Mouse (Mus musculus): ENCODE results near the gene 2410137M14Rik. TPM values are rescaled to one million over a fixed set of nuclear protein-coding genes. Genes with fewer than 3 reads are reported as not detected.

Gene 2410137M14Rik
- total and polyA plus RNA-seq, 2 experiments from 2014 or later, result 0.18 TPM; not detected in 1

GRCm38 (mm10) chr17:36982253-36983155 is 1.5 kb upstream of the 2410137M14Rik start:
- Histone ChIP-seq H3K4me2 (ENCODE audit: low read depth, low read length) (no peak overlapping the region), H3K4me3 (ENCODE audit: low read depth, low read length) (no peak overlapping the region), H3K9me3 (replicated peaks; ENCODE audit: control insufficient read depth, low read length) (no peaks in the 10 kb centered on the region), H3K27ac (ENCODE audit: low read depth) (no peak overlapping the region), H3K27me3 (ENCODE audit: control insufficient read depth, insufficient read depth, low read length) (peaks cover 2% of the 10 kb centered on the region; the same call in 1 of the 2 replicates), H3K4me1 (ENCODE audit: control insufficient read depth, insufficient read depth) (no peaks in the 10 kb centered on the region), H3K36me3 (replicated peaks; ENCODE audit: control insufficient read depth, insufficient read depth, low read length) (no peaks in the 10 kb centered on the region), H3K9ac (replicated peaks; ENCODE audit: low read depth, low read length) (no peak overlapping the region)
- ATAC-seq (ENCODE audit: insufficient read depth, low read depth), result no peak
- TF ChIP-seq EP300 (IDR thresholded peaks at IDR 0.05; ENCODE audit: low read depth) (no peak), CTCF (IDR thresholded peaks at IDR 0.05; ENCODE audit: low read depth) (no peak)
- 53% methylated on average over 5 of the region's 5 CpGs for WGBS
- DNase-seq (ENCODE audit: low spot score), result no peak

DNA sequence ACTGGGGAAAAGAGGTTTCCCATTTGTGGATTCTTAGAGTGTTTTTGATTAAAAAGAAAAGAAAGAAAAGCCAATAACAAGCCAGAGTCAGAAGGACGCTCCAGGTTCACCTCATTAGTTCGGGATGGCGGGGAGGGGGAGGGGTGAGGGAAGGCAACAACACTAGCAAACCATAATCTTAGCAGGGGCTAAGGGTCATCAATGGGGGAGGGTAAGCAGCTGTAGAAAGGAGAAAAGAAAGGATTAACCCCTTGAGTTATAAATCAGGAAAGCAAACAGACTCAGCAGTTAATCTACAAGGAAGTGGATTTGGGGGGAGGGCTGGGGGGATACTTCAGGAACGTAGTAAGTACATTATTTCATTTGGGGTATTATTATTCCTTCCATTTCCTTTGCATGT is 808 bp upstream of the 2410137M14Rik start:
- DNase-seq (ENCODE audit: low spot score), result no peak
- 15% methylated on average over 4 of the region's 4 CpGs for WGBS
- H3K9me3 ChIP-seq (replicated peaks; ENCODE audit: control insufficient read depth, low read length), result no peaks in the 10 kb centered on the region

DNA sequence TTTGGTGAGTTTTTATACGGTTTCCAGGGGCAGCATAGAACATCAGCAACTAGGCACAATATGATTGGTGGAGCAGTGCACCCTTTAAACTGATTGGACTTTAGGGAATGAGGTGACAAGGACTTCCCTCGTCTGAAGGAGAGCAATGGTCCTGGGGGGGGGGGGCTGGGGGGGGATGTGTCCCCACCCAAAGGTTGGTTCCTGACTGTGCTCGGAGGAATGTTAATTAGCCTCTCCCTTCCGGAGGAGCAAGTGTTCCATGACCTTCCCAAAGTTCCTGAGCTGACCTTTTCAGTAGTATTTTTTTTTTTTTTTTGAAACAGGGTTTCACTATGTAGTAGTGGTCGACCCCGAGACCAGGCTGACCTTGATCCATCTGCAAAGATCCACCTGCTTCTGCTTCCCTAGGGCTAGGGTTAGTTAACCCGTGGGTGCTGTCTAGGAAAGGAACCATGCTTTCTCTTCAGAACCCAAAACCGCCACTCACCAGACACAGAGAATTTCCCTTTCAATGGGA is 7.7 kb downstream of the 2410137M14Rik start:
- no peak overlapping the region for H3K4me2 ChIP-seq (ENCODE audit: low read depth, low read length)
- no peaks in the 10 kb centered on the region for H3K4me1 ChIP-seq (ENCODE audit: control insufficient read depth, insufficient read depth)
- no peak overlapping the region for H3K4me3 ChIP-seq (ENCODE audit: low read depth, low read length)
- TF ChIP-seq EP300 (IDR thresholded peaks at IDR 0.05; ENCODE audit: low read depth), result no peak
- no peak for TF ChIP-seq CTCF (IDR thresholded peaks at IDR 0.05; ENCODE audit: low read depth)
- no peak overlapping the region for H3K27ac ChIP-seq (ENCODE audit: low read depth)
- DNase-seq (ENCODE audit: low spot score) (no peak), ATAC-seq (ENCODE audit: insufficient read depth, low read depth) (no peak)
- H3K36me3 ChIP-seq (replicated peaks; ENCODE audit: control insufficient read depth, insufficient read depth, low read length), result no peaks in the 10 kb centered on the region
- H3K27me3 ChIP-seq (ENCODE audit: control insufficient read depth, insufficient read depth, low read length), result no peaks in the 10 kb centered on the region
- 65% methylated on average over 8 of the region's 8 CpGs for WGBS
- no peaks in the 10 kb centered on the region for H3K9me3 ChIP-seq (replicated peaks; ENCODE audit: control insufficient read depth, low read length)
- H3K9ac ChIP-seq (replicated peaks; ENCODE audit: low read depth, low read length), result no peak overlapping the region

More for the DNA sequence above, 808 bp upstream of the 2410137M14Rik start:
- Histone ChIP-seq H3K27ac (ENCODE audit: low read depth) (no peak overlapping the region), H3K9ac (replicated peaks; ENCODE audit: low read depth, low read length) (no peak overlapping the region), H3K4me1 (ENCODE audit: control insufficient read depth, insufficient read depth) (no peaks in the 10 kb centered on the region), H3K27me3 (ENCODE audit: control insufficient read depth, insufficient read depth, low read length) (no peaks in the 10 kb centered on the region), H3K4me3 (ENCODE audit: low read depth, low read length) (peak overlapping the region; percentile 19; the same call in 1 of the 2 replicates), H3K4me2 (ENCODE audit: low read depth, low read length) (peak overlapping the region; percentile 56), H3K36me3 (replicated peaks; ENCODE audit: control insufficient read depth, insufficient read depth, low read length) (no peaks in the 10 kb centered on the region)
- no peak for TF ChIP-seq CTCF (IDR thresholded peaks at IDR 0.05; ENCODE audit: low read depth)
- no peak for TF ChIP-seq EP300 (IDR thresholded peaks at IDR 0.05; ENCODE audit: low read depth)
- ATAC-seq (ENCODE audit: insufficient read depth, low read depth), result no peak

- no peak overlapping the region for H3K4me3 ChIP-seq (ENCODE audit: low read depth, low read length)
- H3K36me3 ChIP-seq (replicated peaks; ENCODE audit: control insufficient read depth, insufficient read depth, low read length), result no peaks in the 10 kb centered on the region
- 63% methylated on average over 3 of the region's 3 CpGs for WGBS
- no peaks in the 10 kb centered on the region for H3K9me3 ChIP-seq (replicated peaks; ENCODE audit: control insufficient read depth, low read length)
- no peak for DNase-seq (ENCODE audit: low spot score)
- H3K4me2 ChIP-seq (ENCODE audit: low read depth, low read length), result no peak overlapping the region
- TF ChIP-seq CTCF (IDR thresholded peaks at IDR 0.05; ENCODE audit: low read depth) (no peak), EP300 (IDR thresholded peaks at IDR 0.05; ENCODE audit: low read depth) (no peak)
- ATAC-seq (ENCODE audit: insufficient read depth, low read depth), result no peak
- H3K4me1 ChIP-seq (ENCODE audit: control insufficient read depth, insufficient read depth), result no peaks in the 10 kb centered on the region
- H3K9ac ChIP-seq (replicated peaks; ENCODE audit: low read depth, low read length), result no peak overlapping the region
- H3K27ac ChIP-seq (ENCODE audit: low read depth), result no peak overlapping the region
- no peaks in the 10 kb centered on the region for H3K27me3 ChIP-seq (ENCODE audit: control insufficient read depth, insufficient read depth, low read length)
Observed at GRCm38 (mm10) chr17:36972791-36973190, 8.2 kb downstream of the 2410137M14Rik start.

DNA sequence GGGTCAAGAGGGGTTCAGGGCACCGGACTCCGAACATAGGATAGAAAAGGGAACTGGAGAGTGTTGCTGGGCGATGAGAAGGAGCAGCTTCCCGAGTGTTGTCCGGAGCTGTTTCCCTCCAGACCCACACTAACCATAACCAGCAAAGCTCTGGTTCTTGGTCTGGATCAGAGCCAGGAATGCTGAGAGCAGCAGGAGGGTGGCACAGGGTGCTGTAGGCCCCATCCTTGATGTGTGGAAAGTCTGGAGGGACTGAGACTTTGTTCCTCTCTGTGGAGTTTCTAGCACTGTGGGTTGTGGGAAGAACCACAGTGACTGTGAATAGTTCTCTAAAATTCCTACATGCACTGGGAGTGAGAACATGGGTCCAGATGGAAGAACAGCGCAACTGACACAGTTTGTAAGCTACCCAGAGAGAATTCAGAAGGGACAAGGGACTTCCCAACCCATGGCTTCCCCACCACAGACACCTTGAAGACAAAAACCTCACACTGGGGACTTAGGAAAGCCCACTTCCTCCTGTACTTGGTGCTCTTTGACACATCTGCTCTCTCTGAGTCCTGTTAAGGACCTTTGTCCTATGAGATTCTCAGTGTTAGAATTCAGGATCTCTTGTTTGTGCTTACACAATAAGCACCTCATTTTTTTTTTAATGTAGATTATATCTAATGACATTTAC is 9.7 kb downstream of the 2410137M14Rik start:
- Histone ChIP-seq H3K27ac (ENCODE audit: low read depth) (no peak overlapping the region), H3K4me2 (ENCODE audit: low read depth, low read length) (no peak overlapping the region), H3K36me3 (replicated peaks; ENCODE audit: control insufficient read depth, insufficient read depth, low read length) (no peaks in the 10 kb centered on the region), H3K4me3 (ENCODE audit: low read depth, low read length) (no peak overlapping the region), H3K9ac (replicated peaks; ENCODE audit: low read depth, low read length) (no peak overlapping the region), H3K4me1 (ENCODE audit: control insufficient read depth, insufficient read depth) (no peaks in the 10 kb centered on the region), H3K27me3 (ENCODE audit: control insufficient read depth, insufficient read depth, low read length) (no peaks in the 10 kb centered on the region), H3K9me3 (replicated peaks; ENCODE audit: control insufficient read depth, low read length) (no peaks in the 10 kb centered on the region)
- WGBS, result 74% methylated on average over 6 of the region's 6 CpGs
- TF ChIP-seq EP300 (IDR thresholded peaks at IDR 0.05; ENCODE audit: low read depth), result no peak
- DNase-seq (ENCODE audit: low spot score) (no peak), ATAC-seq (ENCODE audit: insufficient read depth, low read depth) (no peak)

Data from heart, postnatal 0 days (tissue).